Mouse (Mus musculus) lung, embryonic 14.5 days (tissue): ENCODE measurements around the gene Pik3r2. TPM values are rescaled to one million over a fixed set of nuclear protein-coding genes. Genes with fewer than 3 reads are reported as not detected.

Experiments
- ATAC-seq: fragments of 200-750 bp; cut with Nextera tagmentation; 2 replicates; pipeline ENCODE4 v1.8.0; 2017; ENCODE audit warnings: mild to moderate bottlenecking, moderate TSS enrichment, moderate library complexity; ENCODE audit not compliant: insufficient read depth
- DNase-seq: peaks from one replicate; pipeline ENCODE4 v3.0.0-alpha.2; 2015
- H3K27ac ChIP-seq: fragments of 300-500 bp; sonication (generic); 2 replicates; pipeline ENCODE4 v1.5.1; 2014; ENCODE audit warnings: low read depth, mild to moderate bottlenecking, moderate library complexity
- H3K27me3 ChIP-seq: fragments of 300-500 bp; sonication (generic); 2 replicates; pipeline ENCODE4 v1.6.1; 2014; ENCODE audit warnings: low read length, control low read depth; ENCODE audit not compliant: insufficient read depth
- H3K36me3 ChIP-seq: fragments of 300-500 bp; sonication (generic); 2 replicates; pipeline ENCODE4 v1.6.1; 2014; ENCODE audit warnings: control low read depth; ENCODE audit not compliant: insufficient read depth
- H3K4me1 ChIP-seq: fragments of 300-500 bp; sonication (generic); 2 replicates; pipeline ENCODE4 v1.6.1; 2014; ENCODE audit warnings: antibody characterized with exemption, control low read depth; ENCODE audit not compliant: insufficient read depth
- H3K4me2 ChIP-seq: fragments of 300-500 bp; sonication (generic); 2 replicates; pipeline ENCODE4 v1.6.1; 2014; ENCODE audit warnings: mild to moderate bottlenecking
- H3K4me3 ChIP-seq: fragments of 300-500 bp; sonication (generic); 2 replicates; pipeline ENCODE4 v1.5.1; 2014; ENCODE audit warnings: low read depth, low read length
- H3K9ac ChIP-seq: fragments of 300-500 bp; sonication (generic); 2 replicates; pipeline ENCODE4 v1.6.1; 2014
- H3K9me3 ChIP-seq: fragments of 300-500 bp; sonication (generic); 2 replicates; pipeline ENCODE4 v1.6.1; 2016; ENCODE audit warnings: low read depth, low read length, control low read depth
- CTCF ChIP-seq: IDR thresholded peaks from 2 replicates; pipeline ENCODE4 v1.5.1; 2016; ENCODE audit warnings: antibody characterized with exemption, low read depth
- WGBS: fragments of 180-500 bp; shearing (Covaris S2); extraction: QIAGEN DNeasy Blood & Tissue Kit; methylation state at CpG from one replicate; pipeline ENCODE4 v1.1.7; 2014; 5-methylcytosine and 5-hydroxymethylcytosine counted together
- polyA plus RNA-seq: library from polyadenylated mRNA; unstranded; fragments of >200 nt; fragmentation: Nextera tagmentation; extraction: Ambion mirVana; gene quantifications from 2 replicates; pipeline ENCODE4 v1.2.1, GENCODE M21; 2014

Pik3r2 gene
- polyA plus RNA-seq, 1 experiment from 2014 or later, result 52.4 TPM

DNA sequence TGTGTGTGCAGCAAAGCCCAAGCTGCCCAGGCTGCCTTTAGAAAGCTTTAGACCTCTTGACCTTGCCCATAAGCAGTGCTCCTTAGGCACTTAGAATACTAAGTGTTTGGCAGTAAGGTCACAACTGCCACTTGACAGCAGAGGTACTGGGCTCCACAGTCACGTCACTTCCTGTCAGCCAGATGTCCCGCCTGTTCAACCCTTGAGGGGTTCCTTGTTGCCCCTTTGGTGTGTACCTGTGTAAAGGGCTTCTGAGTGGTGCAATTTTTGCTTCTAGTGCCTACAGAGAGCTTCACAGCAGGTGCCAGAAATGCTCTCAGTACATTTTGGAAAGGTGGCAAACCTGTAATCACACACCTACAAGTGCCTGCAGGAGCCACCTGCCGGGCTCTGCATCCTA, 38.3 kb downstream of the Pik3r2 start:
- ATAC-seq, result no peak

DNA sequence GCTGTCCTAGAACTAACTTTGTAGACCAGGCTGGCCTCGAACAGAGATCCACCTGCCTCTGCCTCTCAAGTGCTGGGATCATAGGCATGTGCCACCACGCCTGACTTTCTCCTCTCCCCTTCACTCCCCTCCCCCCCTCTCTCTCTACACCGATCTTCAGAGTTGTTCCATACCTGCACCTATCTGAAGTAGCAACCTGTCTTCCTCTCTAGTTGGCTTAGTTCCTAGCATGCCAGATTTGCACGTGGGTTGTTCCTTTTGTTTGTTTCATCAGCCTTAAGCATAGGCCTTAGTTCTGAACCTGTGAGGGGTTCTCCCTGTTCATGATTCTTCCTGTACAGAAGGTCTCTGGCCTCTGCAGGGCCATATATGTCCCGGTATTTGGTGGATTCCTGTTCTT, 38.8 kb downstream of the Pik3r2 start:
- no peaks in the 10 kb centered on the region for H3K36me3 ChIP-seq
- H3K9ac ChIP-seq, result no peak overlapping the region
- H3K4me3 ChIP-seq, result no peak overlapping the region
- H3K4me1 ChIP-seq, result no peaks in the 10 kb centered on the region
- 48% methylated on average over 5 of the region's 5 CpGs for WGBS
- no peaks in the 10 kb centered on the region for H3K9me3 ChIP-seq
- TF ChIP-seq CTCF, result no peak
- H3K27me3 ChIP-seq, result peaks cover 19% of the 10 kb centered on the region
- H3K27ac ChIP-seq, result no peak overlapping the region
- no peak overlapping the region for H3K4me2 ChIP-seq
- DNase-seq (no peak), ATAC-seq (no peak)

More for the DNA sequence above, 38.3 kb downstream of the Pik3r2 start:
- Histone ChIP-seq H3K27ac (no peak overlapping the region), H3K9me3 (no peaks in the 10 kb centered on the region), H3K4me1 (no peaks in the 10 kb centered on the region), H3K4me3 (no peak overlapping the region), H3K9ac (no peak overlapping the region), H3K36me3 (no peaks in the 10 kb centered on the region), H3K4me2 (no peak overlapping the region), H3K27me3 (peaks cover 24% of the 10 kb centered on the region)
- DNase-seq, result no peak
- WGBS, result 37% methylated on average over 3 of the region's 3 CpGs
- TF ChIP-seq CTCF, result no peak

DNA sequence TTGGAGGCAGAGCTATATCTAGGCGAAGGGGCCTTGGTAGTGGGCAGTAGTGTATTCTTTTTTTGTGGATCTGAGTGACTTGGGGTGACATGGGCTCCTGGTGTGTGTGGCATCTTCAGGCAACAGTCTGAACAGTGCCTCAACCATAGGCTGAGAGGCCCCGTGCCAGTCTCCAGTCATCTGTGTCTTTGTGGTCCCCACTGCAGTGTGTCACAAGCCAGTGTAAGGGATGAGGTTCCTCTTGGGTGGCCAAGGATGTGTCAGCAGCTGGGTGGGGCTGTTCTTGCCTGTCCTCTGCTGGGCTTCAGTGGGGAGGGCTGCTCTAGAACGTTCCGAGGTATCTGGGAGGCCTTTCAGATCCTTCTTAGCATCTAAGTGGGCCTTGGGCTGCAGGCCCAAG, 45.6 kb downstream of the Pik3r2 start:
- no peaks in the 10 kb centered on the region for H3K9me3 ChIP-seq
- DNase-seq (no peak), ATAC-seq (no peak)
- H3K27me3 ChIP-seq, result peaks cover 33% of the 10 kb centered on the region
- no peak overlapping the region for H3K4me3 ChIP-seq
- no peaks in the 10 kb centered on the region for H3K4me1 ChIP-seq
- no peaks in the 10 kb centered on the region for H3K36me3 ChIP-seq
- H3K9ac ChIP-seq, result no peak overlapping the region
- H3K4me2 ChIP-seq, result no peak overlapping the region
- 77% methylated on average over 4 of the region's 4 CpGs for WGBS
- no peak overlapping the region for H3K27ac ChIP-seq
- no peak for TF ChIP-seq CTCF

DNA sequence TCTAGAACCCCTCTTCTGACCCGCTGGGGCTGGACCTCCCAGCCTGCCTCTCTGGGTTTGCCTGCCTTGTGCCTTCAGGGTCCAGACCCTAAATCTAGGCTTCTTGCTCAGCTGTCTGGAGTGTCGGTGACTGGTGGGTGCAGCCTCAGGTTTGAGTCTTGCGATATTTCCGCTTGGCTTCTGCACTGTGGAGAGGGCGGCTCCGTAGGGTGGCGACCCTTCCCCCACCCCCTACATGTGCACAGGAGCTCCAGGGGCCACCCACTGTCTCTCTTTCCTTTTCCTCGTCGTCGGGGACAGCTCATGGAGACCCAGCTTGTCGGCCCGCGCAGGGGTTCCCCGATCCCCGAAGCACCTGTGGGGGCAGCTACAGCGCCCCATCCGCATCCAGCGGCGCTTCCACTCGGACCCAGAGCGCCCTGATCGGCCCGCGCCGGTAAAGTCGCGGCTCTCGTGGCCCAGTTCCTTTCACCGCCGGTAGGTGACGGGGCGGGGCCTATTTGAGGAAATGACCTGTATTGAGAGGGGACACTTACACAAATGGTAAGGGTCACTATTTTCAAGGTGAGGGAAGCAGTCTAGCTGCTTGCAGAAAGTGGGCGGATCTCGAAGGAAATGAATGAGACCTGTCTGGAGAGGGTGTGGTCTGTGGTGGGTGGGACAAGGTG, 46.6 kb downstream of the Pik3r2 start:
- Histone ChIP-seq H3K4me2 (peak overlapping the region; percentile 51), H3K27me3 (peaks cover 33% of the 10 kb centered on the region), H3K9me3 (no peaks in the 10 kb centered on the region), H3K27ac (no peak overlapping the region), H3K4me1 (no peaks in the 10 kb centered on the region), H3K9ac (peak overlapping the region; percentile 29; the same call in 1 of the 2 replicates), H3K4me3 (peak overlapping the region; percentile 21), H3K36me3 (no peaks in the 10 kb centered on the region)
- TF ChIP-seq CTCF, result peak; percentile 55
- WGBS, result 2% methylated on average over 34 of the region's 34 CpGs
- DNase-seq (peak; percentile 29), ATAC-seq (no peak)

DNA sequence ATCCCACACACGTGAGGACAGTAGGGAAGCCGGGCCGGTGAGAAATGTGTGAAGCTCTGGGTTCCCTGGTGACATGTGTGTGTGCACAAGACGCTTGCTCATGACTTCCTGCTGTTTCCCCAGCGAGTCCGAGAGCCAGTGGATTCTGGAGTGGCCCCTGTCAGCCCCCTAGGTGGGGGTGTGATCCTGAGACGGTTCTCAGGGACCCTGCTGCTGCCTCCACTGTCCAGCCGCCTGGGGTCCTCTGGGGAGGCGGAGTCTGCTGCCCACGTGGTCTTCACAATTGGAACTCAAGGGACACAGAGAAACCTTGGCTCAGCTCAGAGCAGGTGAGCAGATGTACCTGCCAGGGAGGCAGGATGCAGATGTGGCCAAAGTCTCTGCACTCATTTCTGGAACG, 49.8 kb downstream of the Pik3r2 start:
- Histone ChIP-seq H3K9ac (no peak overlapping the region), H3K4me2 (no peak overlapping the region), H3K27ac (no peak overlapping the region), H3K9me3 (no peaks in the 10 kb centered on the region), H3K4me1 (no peaks in the 10 kb centered on the region), H3K4me3 (no peak overlapping the region), H3K36me3 (no peaks in the 10 kb centered on the region), H3K27me3 (peaks cover 33% of the 10 kb centered on the region)
- ATAC-seq (no peak), DNase-seq (no peak)
- WGBS, result 41% methylated on average over 11 of the region's 11 CpGs
- TF ChIP-seq CTCF, result no peak

DNA sequence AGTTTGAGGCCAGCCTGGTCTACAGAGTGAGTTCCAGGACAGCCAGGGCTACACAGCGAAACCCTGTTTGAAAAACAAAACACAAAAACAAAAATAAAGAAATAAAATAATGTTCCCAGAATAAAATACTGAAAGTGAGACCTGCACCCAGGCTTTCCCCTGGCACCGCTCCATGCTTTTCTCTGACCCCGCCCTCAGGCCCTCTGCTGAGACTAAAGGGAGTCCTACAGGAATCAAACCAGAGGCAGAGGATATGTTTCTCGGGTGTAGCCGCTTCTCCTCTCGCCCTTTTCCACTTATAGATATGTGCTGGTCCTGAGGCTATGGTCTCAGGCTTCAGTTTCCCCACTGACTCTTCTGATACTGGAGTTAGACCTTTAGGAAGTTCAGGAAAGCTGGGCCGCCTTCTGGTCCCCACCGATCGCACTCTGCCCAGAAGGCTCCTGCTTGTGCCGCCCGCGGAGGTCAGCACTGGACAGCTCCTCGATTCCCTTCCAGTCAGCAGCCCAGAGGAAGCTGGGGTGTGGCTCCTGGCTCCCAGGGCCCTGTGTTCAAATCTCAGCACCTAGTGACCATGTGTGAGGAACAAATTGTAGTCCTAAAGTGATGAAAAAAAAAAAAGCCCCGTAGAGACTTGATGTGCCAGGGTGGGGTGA, 50.6 kb downstream of the Pik3r2 start:
- peak; percentile 72 for DNase-seq
- ATAC-seq, result no peak
- Histone ChIP-seq H3K27me3 (peaks cover 31% of the 10 kb centered on the region), H3K4me1 (no peaks in the 10 kb centered on the region), H3K36me3 (no peaks in the 10 kb centered on the region), H3K9ac (no peak overlapping the region), H3K4me3 (no peak overlapping the region), H3K9me3 (no peaks in the 10 kb centered on the region), H3K27ac (no peak overlapping the region), H3K4me2 (no peak overlapping the region)
- TF ChIP-seq CTCF, result no peak
- 23% methylated on average over 14 of the region's 14 CpGs for WGBS

DNA sequence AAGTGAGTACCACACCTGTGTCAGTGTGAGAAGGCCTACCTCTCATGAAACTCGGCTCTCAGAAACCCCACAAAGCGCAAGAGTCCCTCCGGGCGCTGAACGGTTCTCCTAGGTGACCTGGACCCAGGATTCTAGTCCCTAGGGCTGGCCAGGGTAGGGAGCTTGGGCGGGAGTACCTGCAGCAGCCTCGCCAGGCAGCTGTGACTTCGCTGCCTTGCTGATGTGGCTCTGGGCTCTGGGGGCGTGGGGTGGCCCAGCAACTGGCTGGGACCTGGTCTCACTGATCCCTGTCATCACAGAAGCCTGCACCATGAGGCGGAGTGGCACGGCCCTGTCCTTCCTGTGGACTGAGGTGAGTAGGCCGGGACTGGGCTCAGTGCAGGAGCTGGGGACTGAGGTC, 52.3 kb downstream of the Pik3r2 start:
- ATAC-seq (no peak), DNase-seq (no peak)
- Histone ChIP-seq H3K4me3 (no peak overlapping the region), H3K27me3 (peaks cover 17% of the 10 kb centered on the region), H3K9ac (no peak overlapping the region), H3K9me3 (no peaks in the 10 kb centered on the region), H3K4me2 (no peak overlapping the region), H3K36me3 (no peaks in the 10 kb centered on the region), H3K4me1 (no peaks in the 10 kb centered on the region), H3K27ac (no peak overlapping the region)
- WGBS, result 68% methylated on average over 12 of the region's 12 CpGs
- no peak for TF ChIP-seq CTCF
